Mouse (Mus musculus) neural tube, embryonic 12.5 days (tissue): Measurements from ENCODE around the gene Mgst1. TPM values are rescaled to one million over a fixed set of nuclear protein-coding genes. Genes with fewer than 3 reads are reported as not detected.

Source experiments
- ATAC-seq: fragments of 200-750 bp; cut with Nextera tagmentation; 2 replicates; pipeline ENCODE4 v1.8.0; 2017; ENCODE audit warnings: low read depth, mild to moderate bottlenecking, moderate TSS enrichment, moderate library complexity; ENCODE audit not compliant: low FRiP score
- H3K27ac ChIP-seq: fragments of 300-500 bp; sonication (generic); 2 replicates; pipeline ENCODE4 v1.5.1; 2016
- H3K27me3 ChIP-seq: fragments of 300-500 bp; sonication (generic); replicated peaks from 2 replicates; pipeline ENCODE4 v1.6.1; 2016; ENCODE audit warnings: mild to moderate bottlenecking
- H3K36me3 ChIP-seq: fragments of 300-500 bp; sonication (generic); 2 replicates; pipeline ENCODE4 v1.6.1; 2016; ENCODE audit warnings: mild to moderate bottlenecking
- H3K4me1 ChIP-seq: fragments of 300-500 bp; sonication (generic); 2 replicates; pipeline ENCODE4 v1.6.1; 2016
- H3K4me2 ChIP-seq: fragments of 300-500 bp; sonication (generic); replicated peaks from 2 replicates; pipeline ENCODE4 v1.6.1; 2016; ENCODE audit warnings: mild to moderate bottlenecking
- H3K4me3 ChIP-seq: fragments of 300-500 bp; sonication (generic); 2 replicates; pipeline ENCODE4 v1.5.1; 2016
- H3K9ac ChIP-seq: fragments of 300-500 bp; sonication (generic); 2 replicates; pipeline ENCODE4 v1.6.1; 2016; ENCODE audit warnings: mild to moderate bottlenecking
- H3K9me3 ChIP-seq: fragments of 300-500 bp; sonication (generic); 2 replicates; pipeline ENCODE4 v1.6.1; 2016; ENCODE audit warnings: mild to moderate bottlenecking
- WGBS: fragments of 180-500 bp; shearing (Covaris S2); methylation state at CpG from one replicate; pipeline ENCODE4 v1.1.7; 2016; 5-methylcytosine and 5-hydroxymethylcytosine counted together
- polyA plus RNA-seq: library from polyadenylated mRNA; unstranded; fragments of >200 nt; fragmentation: Nextera tagmentation; extraction: Ambion mirVana; gene quantifications from 2 replicates; pipeline ENCODE4 v1.2.1, GENCODE M21; 2016

Gene Mgst1
- polyA plus RNA-seq, 1 experiment from 2014 or later: 64.0 TPM

- no peak for ATAC-seq
- Histone ChIP-seq H3K9me3 (no peaks in the 10 kb centered on the region), H3K4me1 (0 out of 2 replicates have a peak, but pooled peaks cover 10% of the 10 kb centered on the region), H3K36me3 (no peaks in the 10 kb centered on the region), H3K27ac (no peak overlapping the region), H3K27me3 (no peaks in the 10 kb centered on the region), H3K4me2 (no peak overlapping the region), H3K9ac (no peak overlapping the region), H3K4me3 (no peak overlapping the region)
- WGBS: 95% methylated on average over 7 of the region's 7 CpGs
Measured at GRCm38 (mm10) chr6:138142604-138143003, 2.5 kb downstream of the Mgst1 start.

- Histone ChIP-seq H3K27me3 (no peaks in the 10 kb centered on the region), H3K27ac (no peak overlapping the region), H3K36me3 (no peaks in the 10 kb centered on the region), H3K9me3 (no peaks in the 10 kb centered on the region), H3K4me3 (no peak overlapping the region), H3K9ac (no peak overlapping the region), H3K4me1 (0 out of 2 replicates have a peak, but pooled peaks cover 10% of the 10 kb centered on the region), H3K4me2 (no peak overlapping the region)
- 86% methylated on average over 3 of the region's 3 CpGs for WGBS
- no peak for ATAC-seq
Measured at GRCm38 (mm10) chr6:138143450-138143849, 3.3 kb downstream of the Mgst1 start.

DNA sequence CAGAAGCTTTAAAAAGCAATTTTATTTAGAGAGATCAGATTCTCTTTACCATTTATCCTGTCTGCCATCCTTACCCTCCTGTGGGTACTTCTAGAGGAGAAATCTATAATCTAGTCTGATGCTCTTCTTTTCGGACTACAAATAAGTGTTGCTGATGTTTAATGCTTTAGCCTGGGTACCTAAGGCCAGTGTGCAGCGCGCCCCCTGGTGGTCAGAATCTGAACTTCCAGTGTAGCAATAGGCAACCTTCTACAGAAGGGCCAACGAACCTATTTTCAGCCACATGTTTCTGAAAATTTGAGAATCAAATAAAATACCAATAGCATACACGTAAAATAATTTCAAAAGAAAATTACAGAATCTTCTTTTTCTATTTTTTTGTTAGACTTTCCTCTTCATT is 13.0 kb downstream of the Mgst1 start:
- no peaks in the 10 kb centered on the region for H3K9me3 ChIP-seq
- 28% methylated on average over 5 of the region's 5 CpGs for WGBS
- no peak overlapping the region for H3K27ac ChIP-seq
- no peaks in the 10 kb centered on the region for H3K36me3 ChIP-seq
- H3K9ac ChIP-seq: no peak overlapping the region
- no peak overlapping the region for H3K4me3 ChIP-seq
- H3K27me3 ChIP-seq: no peaks in the 10 kb centered on the region
- ATAC-seq: no peak
- H3K4me2 ChIP-seq: no peak overlapping the region
- H3K4me1 ChIP-seq: no peaks in the 10 kb centered on the region

- Histone ChIP-seq H3K4me3 (no peak overlapping the region), H3K9me3 (no peaks in the 10 kb centered on the region), H3K27ac (no peak overlapping the region), H3K27me3 (no peaks in the 10 kb centered on the region), H3K36me3 (no peaks in the 10 kb centered on the region), H3K4me1 (no peaks in the 10 kb centered on the region), H3K4me2 (no peak overlapping the region), H3K9ac (no peak overlapping the region)
- 84% methylated on average over 7 of the region's 7 CpGs for WGBS
- ATAC-seq: 0 out of 2 replicates have a peak, but pooled peaks have one; percentile 46
Measured at GRCm38 (mm10) chr6:138163920-138164319, 23.8 kb downstream of the Mgst1 start.

DNA sequence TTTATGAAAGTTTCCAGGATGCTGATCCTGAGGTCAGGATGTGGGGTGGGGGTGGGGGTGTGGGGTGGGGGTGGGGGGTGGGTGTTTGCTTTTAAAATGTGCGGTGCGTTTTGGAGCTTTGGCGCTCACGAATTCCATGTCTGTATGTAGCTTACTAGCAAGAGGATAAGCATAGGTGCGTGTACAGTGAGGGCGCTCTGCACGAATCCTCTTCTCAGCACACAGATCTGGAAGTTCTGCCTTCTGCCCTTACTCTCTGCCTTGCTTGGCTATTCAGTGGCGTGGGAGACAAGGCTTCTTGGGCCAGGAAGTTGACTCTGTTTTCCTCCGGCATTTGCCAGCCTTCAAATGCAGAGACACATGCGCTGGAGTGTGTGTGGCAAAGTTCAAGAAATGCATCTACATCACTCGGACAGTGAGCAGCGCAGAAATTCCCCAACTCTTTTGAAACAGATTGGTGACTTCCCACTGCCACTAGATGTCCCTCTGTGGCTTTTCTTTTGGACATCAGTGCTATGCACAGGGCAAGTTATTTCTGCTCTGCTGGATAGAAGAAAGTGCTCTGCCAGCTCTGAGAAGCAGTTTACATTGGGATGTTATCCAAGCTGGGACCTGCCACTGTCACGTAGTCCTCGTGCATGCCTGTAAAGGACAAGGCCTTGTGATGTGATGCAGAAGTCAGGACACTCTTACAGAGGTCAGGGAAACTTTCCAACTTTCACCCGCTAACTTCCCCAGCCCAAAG is 31.5 kb downstream of the Mgst1 start:
- no peaks in the 10 kb centered on the region for H3K27me3 ChIP-seq
- no peak overlapping the region for H3K4me3 ChIP-seq
- no peak overlapping the region for H3K9ac ChIP-seq
- H3K4me1 ChIP-seq: no peaks in the 10 kb centered on the region
- no peak overlapping the region for H3K4me2 ChIP-seq
- 75% methylated on average over 15 of the region's 15 CpGs for WGBS
- ATAC-seq: peak; percentile 68
- H3K9me3 ChIP-seq: no peaks in the 10 kb centered on the region
- no peak overlapping the region for H3K27ac ChIP-seq
- H3K36me3 ChIP-seq: no peaks in the 10 kb centered on the region

Other genes starting within 250 kb of the Mgst1 start
- gene Slc15a5, start 60.4 kb upstream of the Mgst1 start, polyA plus RNA-seq: 0.33 TPM in 1 of 2 replicates, not detected in the other